Mouse (Mus musculus) intestine, embryonic 16.5 days (tissue): Measurements from ENCODE around the gene Ddx28. TPM values are rescaled to one million over a fixed set of nuclear protein-coding genes. Genes with fewer than 3 reads are reported as not detected.

Source experiments
- ATAC-seq: fragments of 200-750 bp; cut with Nextera tagmentation; 2 replicates; pipeline ENCODE4 v1.8.0; 2017; ENCODE audit warnings: moderate TSS enrichment, moderate library complexity
- H3K27ac ChIP-seq: fragments of 300-500 bp; sonication (generic); 2 replicates; pipeline ENCODE4 v1.5.1; 2014; ENCODE audit warnings: mild to moderate bottlenecking, low read length
- H3K27me3 ChIP-seq: fragments of 300-500 bp; sonication (generic); replicated peaks from 2 replicates; pipeline ENCODE4 v1.6.1; 2014; ENCODE audit warnings: low read length, control low read depth, mixed read lengths; ENCODE audit not compliant: control insufficient read depth, insufficient read depth
- H3K36me3 ChIP-seq: fragments of 300-500 bp; sonication (generic); 2 replicates; pipeline ENCODE4 v1.6.1; 2014; ENCODE audit warnings: low read length, control low read depth; ENCODE audit not compliant: control insufficient read depth, insufficient read depth
- H3K4me1 ChIP-seq: fragments of 300-500 bp; sonication (generic); 2 replicates; pipeline ENCODE4 v1.6.1; 2014; ENCODE audit warnings: low read length, control low read depth, mixed read lengths; ENCODE audit not compliant: control insufficient read depth, insufficient read depth
- H3K4me2 ChIP-seq: fragments of 300-500 bp; sonication (generic); 2 replicates; pipeline ENCODE4 v1.6.1; 2014; ENCODE audit warnings: low read depth, low read length, control low read depth
- H3K4me3 ChIP-seq: fragments of 300-500 bp; sonication (generic); 2 replicates; pipeline ENCODE4 v1.5.1; 2014; ENCODE audit warnings: mild to moderate bottlenecking, low read length
- H3K9ac ChIP-seq: fragments of 300-500 bp; sonication (generic); 2 replicates; pipeline ENCODE4 v1.6.1; 2014; ENCODE audit warnings: low read depth, low read length
- H3K9me3 ChIP-seq: fragments of 300-500 bp; sonication (generic); 2 replicates; pipeline ENCODE4 v1.6.1; 2016; ENCODE audit warnings: low read length, control low read depth; ENCODE audit not compliant: control insufficient read depth
- WGBS: fragments of 180-500 bp; shearing (Covaris S2); extraction: QIAGEN DNeasy Blood & Tissue Kit; methylation state at CpG from one replicate; pipeline ENCODE4 v1.1.7; 2014; 5-methylcytosine and 5-hydroxymethylcytosine counted together
- polyA plus RNA-seq: library from polyadenylated mRNA; unstranded; fragments of >200 nt; fragmentation: Nextera tagmentation; extraction: Ambion mirVana; gene quantifications from 2 replicates; pipeline ENCODE4 v1.2.1, GENCODE M21; 2015

The Ddx28 gene
- polyA plus RNA-seq, 1 experiment from 2014 or later: 15.1 TPM

DNA sequence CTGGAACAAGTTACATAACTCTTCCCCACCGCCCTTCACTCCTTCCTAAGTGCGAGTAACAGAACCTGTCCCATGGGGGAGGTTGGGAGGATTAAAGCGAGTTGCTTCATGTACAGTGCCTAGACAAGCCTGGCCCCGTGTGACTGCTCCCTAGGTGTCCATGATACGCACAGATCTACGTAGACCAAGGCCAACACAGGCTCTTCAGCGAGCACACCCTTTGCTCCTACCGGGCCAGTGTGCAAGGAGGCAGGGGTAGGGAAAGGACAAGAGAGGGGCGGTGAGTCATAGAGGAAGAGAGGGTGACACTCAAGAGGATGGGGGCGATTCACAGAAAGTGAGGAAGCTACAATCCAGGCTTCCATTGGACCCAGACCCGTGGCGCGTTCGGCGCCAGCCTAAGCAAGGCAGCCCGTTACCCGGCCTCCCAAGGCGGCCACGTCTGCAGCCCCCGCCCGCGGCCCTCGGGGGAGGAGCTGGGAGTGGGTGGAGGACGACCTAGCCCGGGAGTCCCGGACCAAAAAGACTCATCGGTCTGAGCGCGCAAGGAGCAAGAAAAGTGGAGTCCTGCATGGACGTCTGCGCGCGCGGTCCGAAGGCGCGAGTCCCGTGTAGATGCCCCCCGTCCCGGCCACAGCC lies 46.3 kb downstream of the Ddx28 start:
- no peaks in the 10 kb centered on the region for H3K27me3 ChIP-seq
- H3K9ac ChIP-seq: peak overlapping the region; percentile 84
- 4% methylated on average over 40 of the region's 40 CpGs for WGBS
- no peaks in the 10 kb centered on the region for H3K36me3 ChIP-seq
- peaks cover 13% of the 10 kb centered on the region; the same call in 1 of the 2 replicates for H3K4me1 ChIP-seq
- H3K27ac ChIP-seq: peak overlapping the region; percentile 81
- peak overlapping the region; percentile 83 for H3K4me2 ChIP-seq
- peak; percentile 71 for ATAC-seq
- peak overlapping the region; percentile 79 for H3K4me3 ChIP-seq
- H3K9me3 ChIP-seq: no peaks in the 10 kb centered on the region

DNA sequence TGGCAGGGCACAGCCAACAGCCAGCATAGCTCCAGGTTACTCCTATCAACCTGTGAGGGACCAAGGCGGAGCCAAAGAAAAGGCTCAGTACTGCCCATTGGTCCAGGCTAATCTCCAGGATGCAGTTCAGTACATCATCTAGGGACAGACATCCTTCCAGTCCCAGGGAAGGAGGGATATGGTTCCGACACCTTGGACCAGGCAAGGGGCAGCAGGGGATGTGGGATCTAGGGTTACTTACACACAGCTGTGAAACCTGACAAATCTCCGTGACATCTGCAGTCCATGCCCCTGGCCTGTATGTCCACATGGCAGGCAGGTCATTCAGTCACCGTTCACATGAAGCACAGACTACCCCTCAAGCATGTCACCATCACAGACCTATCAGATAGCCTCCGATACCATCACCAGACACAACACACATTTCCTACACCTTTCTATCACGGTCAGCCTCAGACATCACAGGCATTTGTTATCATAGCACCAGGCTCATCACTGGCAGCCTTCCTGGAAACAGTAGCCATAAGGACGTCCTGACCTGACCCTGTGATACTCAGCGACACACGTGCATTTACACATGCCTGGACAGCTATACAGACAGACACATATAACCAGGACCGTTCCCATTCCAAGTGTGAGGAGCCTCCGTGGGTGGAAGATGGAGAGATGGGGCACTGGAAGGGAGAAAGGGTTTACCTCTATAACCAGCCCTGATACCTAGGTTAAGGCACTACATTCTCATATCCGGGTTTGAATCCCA lies 47.0 kb downstream of the Ddx28 start:
- no peaks in the 10 kb centered on the region for H3K27me3 ChIP-seq
- H3K4me2 ChIP-seq: peak overlapping the region; percentile 83
- no peak overlapping the region for H3K27ac ChIP-seq
- H3K4me1 ChIP-seq: peaks cover 13% of the 10 kb centered on the region; the same call in 1 of the 2 replicates
- H3K9ac ChIP-seq: peak overlapping the region; percentile 84
- H3K36me3 ChIP-seq: no peaks in the 10 kb centered on the region
- no peak for ATAC-seq
- no peaks in the 10 kb centered on the region for H3K9me3 ChIP-seq
- WGBS: 58% methylated on average over 12 of the region's 12 CpGs
- peak overlapping the region; percentile 79 for H3K4me3 ChIP-seq

DNA sequence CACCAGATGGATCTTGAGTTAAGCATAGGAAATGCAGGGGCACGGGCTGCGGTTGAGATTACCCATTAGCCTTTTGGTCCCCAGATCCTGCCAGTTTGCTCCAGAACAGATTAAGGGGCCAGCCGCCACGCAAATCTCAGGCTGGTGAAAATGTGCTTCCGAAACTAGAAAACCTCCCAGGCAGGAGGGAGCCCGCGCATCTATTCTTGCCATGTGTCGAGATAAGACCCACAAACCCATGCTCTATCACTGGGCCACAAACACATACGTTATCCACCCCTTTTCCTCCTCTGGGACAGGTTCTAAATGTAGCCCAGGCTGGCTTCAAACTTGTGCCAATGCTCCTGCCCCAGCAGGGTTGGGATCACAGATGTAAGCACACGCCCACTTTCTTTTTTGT lies 50.1 kb downstream of the Ddx28 start:
- no peak overlapping the region for H3K4me3 ChIP-seq
- no peaks in the 10 kb centered on the region for H3K36me3 ChIP-seq
- no peaks in the 10 kb centered on the region for H3K27me3 ChIP-seq
- H3K4me1 ChIP-seq: peaks cover 7% of the 10 kb centered on the region; the same call in 1 of the 2 replicates
- ATAC-seq: no peak
- no peak overlapping the region for H3K27ac ChIP-seq
- 88% methylated on average over 10 of the region's 10 CpGs for WGBS
- H3K9ac ChIP-seq: no peak overlapping the region
- no peaks in the 10 kb centered on the region for H3K9me3 ChIP-seq
- H3K4me2 ChIP-seq: no peak overlapping the region

DNA sequence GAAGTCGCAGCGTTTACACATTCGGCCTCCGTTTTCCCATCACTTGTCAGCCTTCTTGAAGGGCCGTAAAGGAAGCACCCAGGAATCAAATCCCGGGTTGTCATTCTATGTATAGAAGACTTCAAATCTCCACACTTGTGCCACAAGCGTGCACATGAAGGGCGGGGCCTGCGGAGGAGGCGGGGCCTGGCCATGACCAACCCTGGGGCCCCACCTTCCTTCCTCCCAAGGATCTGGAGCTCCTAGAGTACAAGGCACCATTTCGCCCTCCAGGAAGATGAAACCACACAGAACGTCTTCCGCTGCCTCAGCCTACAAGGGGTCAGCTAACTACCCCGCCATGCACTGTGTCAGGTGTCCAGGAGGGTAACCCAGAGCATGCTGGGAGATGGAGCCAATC lies 50.6 kb downstream of the Ddx28 start:
- H3K9ac ChIP-seq: no peak overlapping the region
- no peaks in the 10 kb centered on the region for H3K9me3 ChIP-seq
- H3K27me3 ChIP-seq: no peaks in the 10 kb centered on the region
- H3K36me3 ChIP-seq: no peaks in the 10 kb centered on the region
- H3K4me1 ChIP-seq: peaks cover 7% of the 10 kb centered on the region; the same call in 1 of the 2 replicates
- H3K27ac ChIP-seq: no peak overlapping the region
- 76% methylated on average over 14 of the region's 14 CpGs for WGBS
- ATAC-seq: no peak
- no peak overlapping the region for H3K4me3 ChIP-seq
- H3K4me2 ChIP-seq: no peak overlapping the region

Other genes with a start within 250 kb of the Ddx28 start
- gene Ranbp10, start 184.5 kb downstream of the Ddx28 start, polyA plus RNA-seq: 7.1 and 8.2 TPM in 2 replicates
- not detected in 2 replicates for gene Tsnaxip1, start 184.2 kb downstream of the Ddx28 start, polyA plus RNA-seq
- gene Cenpt, start 158.6 kb downstream of the Ddx28 start, polyA plus RNA-seq: 25.5 and 28.9 TPM in 2 replicates
- 49.4 and 49.6 TPM in 2 replicates for gene Thap11, start 156.8 kb downstream of the Ddx28 start, polyA plus RNA-seq
- 165 and 207 TPM in 2 replicates for gene Nutf2, start 151.3 kb downstream of the Ddx28 start, polyA plus RNA-seq
- gene Edc4, start 131.0 kb downstream of the Ddx28 start, polyA plus RNA-seq: 31.6 and 34.9 TPM in 2 replicates
- 0.29 and 0.33 TPM in 2 replicates for gene Nrn1l, start 118.3 kb downstream of the Ddx28 start, polyA plus RNA-seq
- gene Pskh1, start 111.4 kb downstream of the Ddx28 start, polyA plus RNA-seq: 25.6 and 26.6 TPM in 2 replicates
- 3.1 and 6.2 TPM in 2 replicates for gene Ctrl, start 78.0 kb downstream of the Ddx28 start, polyA plus RNA-seq
- gene Psmb10, start 73.4 kb downstream of the Ddx28 start, polyA plus RNA-seq: 115 and 116 TPM in 2 replicates
- 1.7 and 2.8 TPM in 2 replicates for gene Lcat, start 68.5 kb downstream of the Ddx28 start, polyA plus RNA-seq
- 19.4 and 21.8 TPM in 2 replicates for gene Slc12a4, start 45.8 kb downstream of the Ddx28 start, polyA plus RNA-seq
- not detected in 2 replicates for gene Dpep3, start 32.5 kb downstream of the Ddx28 start, polyA plus RNA-seq
- gene Dus2, start 20.5 kb downstream of the Ddx28 start, polyA plus RNA-seq: 17.2 and 17.6 TPM in 2 replicates
- 0.12 TPM in 1 of 2 replicates, not detected in the other for gene Dpep2nb, start 5.9 kb downstream of the Ddx28 start, polyA plus RNA-seq
- 4.0 and 4.5 TPM in 2 replicates for gene Nfatc3, start 47.0 kb upstream of the Ddx28 start, polyA plus RNA-seq
- gene Esrp2, start 125.1 kb upstream of the Ddx28 start, polyA plus RNA-seq: 35.7 and 38.9 TPM in 2 replicates
- gene Pla2g15, start 138.5 kb upstream of the Ddx28 start, polyA plus RNA-seq: 10.1 and 10.7 TPM in 2 replicates
- gene Slc7a6, start 157.0 kb upstream of the Ddx28 start, polyA plus RNA-seq: 24.5 and 24.6 TPM in 2 replicates
- gene Slc7a6os, start 199.1 kb upstream of the Ddx28 start, polyA plus RNA-seq: 26.9 and 29.3 TPM in 2 replicates
- gene Prmt7, start 199.1 kb upstream of the Ddx28 start, polyA plus RNA-seq: 45.6 and 50.3 TPM in 2 replicates